Mouse (Mus musculus) kidney, adult 18-20 months (tissue): ENCODE measurements around the gene Fam83d.

Source experiments
- DNase-seq: peaks from one replicate; pipeline ENCODE4 v3.0.0; 2021

Fam83d gene

GRCm38 (mm10) chr2:158746164-158746563 is 21.7 kb upstream of the Fam83d start:
- DNase-seq = no peak

- no peak for DNase-seq
Measured at GRCm38 (mm10) chr2:158749366-158749765, 18.5 kb upstream of the Fam83d start.

GRCm38 (mm10) chr2:158760231-158760630 is 7.7 kb upstream of the Fam83d start:
- no peak for DNase-seq

- DNase-seq = no peak
Measured at GRCm38 (mm10) chr2:158762339-158762738, 5.6 kb upstream of the Fam83d start.

- no peak for DNase-seq
Measured at GRCm38 (mm10) chr2:158768350-158768749, 457 bp downstream of the Fam83d start.

- DNase-seq = no peak
Measured at GRCm38 (mm10) chr2:158768771-158769170, 878 bp downstream of the Fam83d start.

GRCm38 (mm10) chr2:158770126-158770757 is 2.3 kb downstream of the Fam83d start:
- no peak for DNase-seq

GRCm38 (mm10) chr2:158771066-158771763 is 3.3 kb downstream of the Fam83d start:
- DNase-seq = no peak

GRCm38 (mm10) chr2:158772808-158773207 is 4.9 kb downstream of the Fam83d start:
- no peak for DNase-seq

- DNase-seq = no peak
Measured at GRCm38 (mm10) chr2:158774886-158775285, 7.0 kb downstream of the Fam83d start.

- DNase-seq = no peak
Measured at GRCm38 (mm10) chr2:158776716-158777115, 8.8 kb downstream of the Fam83d start.

- DNase-seq = no peak
Measured at GRCm38 (mm10) chr2:158777490-158777889, 9.6 kb downstream of the Fam83d start.

- DNase-seq = no peak
Measured at GRCm38 (mm10) chr2:158778349-158778748, 10.5 kb downstream of the Fam83d start.

- DNase-seq = no peak
Measured at GRCm38 (mm10) chr2:158781126-158781525, 13.2 kb downstream of the Fam83d start.

- DNase-seq = no peak
Measured at GRCm38 (mm10) chr2:158786927-158787795, 19.3 kb downstream of the Fam83d start.

GRCm38 (mm10) chr2:158794494-158795004 is 26.7 kb downstream of the Fam83d start, which contains the start of gene Dhx35:
Gene Dhx35, plus strand, starts transcription at chr2:158794807.
- peak; percentile 94 for DNase-seq

- no peak for DNase-seq
Measured at GRCm38 (mm10) chr2:158795043-158795442, 27.1 kb downstream of the Fam83d start.

- DNase-seq = no peak
Measured at GRCm38 (mm10) chr2:158795875-158796274, 28.0 kb downstream of the Fam83d start.

- DNase-seq = no peak
Measured at GRCm38 (mm10) chr2:158799328-158799727, 31.4 kb downstream of the Fam83d start.

- no peak for DNase-seq
Measured at GRCm38 (mm10) chr2:158800788-158801187, 32.9 kb downstream of the Fam83d start.

GRCm38 (mm10) chr2:158803575-158803974 is 35.7 kb downstream of the Fam83d start:
- no peak for DNase-seq

GRCm38 (mm10) chr2:158815686-158816085 is 47.8 kb downstream of the Fam83d start:
- no peak for DNase-seq

- no peak for DNase-seq
Measured at GRCm38 (mm10) chr2:158816239-158816638, 48.3 kb downstream of the Fam83d start.
